Mouse (Mus musculus) neural tube, embryonic 14.5 days (tissue): ENCODE measurements at regions not wholly inside any gene's neighbourhood (a gene's known extent, or its start where the extent isn't known, plus 50 kb on each side); places are given as distances from the start of the nearest gene placed in this dataset.

Experiments
- ATAC-seq: fragments of 200-750 bp; cut with Nextera tagmentation; 2 replicates; pipeline ENCODE4 v1.8.0; 2017; ENCODE audit warnings: low read depth, mild to moderate bottlenecking, moderate TSS enrichment, moderate library complexity
- H3K27ac ChIP-seq: fragments of 300-500 bp; sonication (generic); 2 replicates; pipeline ENCODE4 v1.5.1; 2014; ENCODE audit warnings: low read depth, mild to moderate bottlenecking, control low read depth, low read length, moderate library complexity, mixed read lengths
- H3K27me3 ChIP-seq: fragments of 300-500 bp; sonication (generic); 2 replicates; pipeline ENCODE4 v1.6.1; 2014; ENCODE audit warnings: low read length; ENCODE audit not compliant: control insufficient read depth, insufficient read depth
- H3K36me3 ChIP-seq: fragments of 300-500 bp; sonication (generic); 2 replicates; pipeline ENCODE4 v1.6.1; 2014; ENCODE audit warnings: low read length, mixed read lengths; ENCODE audit not compliant: control insufficient read depth, insufficient read depth
- H3K4me1 ChIP-seq: fragments of 300-500 bp; sonication (generic); 2 replicates; pipeline ENCODE4 v1.6.1; 2014; ENCODE audit warnings: low read length; ENCODE audit not compliant: control insufficient read depth, insufficient read depth
- H3K4me2 ChIP-seq: fragments of 300-500 bp; sonication (generic); 2 replicates; pipeline ENCODE4 v1.6.1; 2014; ENCODE audit warnings: mild to moderate bottlenecking, low read depth, low read length, control low read depth
- H3K4me3 ChIP-seq: fragments of 300-500 bp; sonication (generic); 2 replicates; pipeline ENCODE4 v1.5.1; 2014; ENCODE audit warnings: low read depth, low read length, control low read depth, mixed read lengths
- H3K9ac ChIP-seq: fragments of 300-500 bp; sonication (generic); replicated peaks from 2 replicates; pipeline ENCODE4 v1.6.1; 2014; ENCODE audit warnings: low read depth, mild to moderate bottlenecking, control low read depth, low read length, mixed read lengths
- H3K9me3 ChIP-seq: fragments of 300-500 bp; sonication (generic); 2 replicates; pipeline ENCODE4 v1.6.1; 2016; ENCODE audit warnings: low read length; ENCODE audit not compliant: control insufficient read depth
- WGBS: fragments of 180-500 bp; shearing (Covaris S2); extraction: QIAGEN DNeasy Blood & Tissue Kit; methylation state at CpG from one replicate; pipeline ENCODE4 v1.1.7; 2014; 5-methylcytosine and 5-hydroxymethylcytosine counted together

DNA sequence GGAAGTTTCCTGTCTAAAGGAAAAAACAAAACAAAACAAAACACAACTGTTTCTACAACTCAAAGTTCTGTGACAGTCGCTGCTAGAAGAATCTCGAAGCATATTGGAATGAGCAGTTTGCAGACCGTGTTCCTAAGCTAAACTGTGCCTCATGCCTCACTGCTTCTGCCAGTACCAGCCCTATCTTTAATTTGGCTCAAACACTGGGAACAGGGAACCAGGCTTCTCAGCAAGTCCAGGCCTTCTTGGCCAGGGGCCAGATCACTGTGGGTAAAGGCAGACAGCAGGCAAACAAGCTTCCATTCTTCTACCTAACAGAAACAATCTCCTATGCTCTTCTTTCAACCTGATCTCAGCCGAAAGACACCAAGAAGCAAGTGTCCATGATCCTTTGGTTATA, 56.5 kb downstream of the Tmsb4x start:
- Histone ChIP-seq H3K36me3 (no peaks in the 10 kb centered on the region), H3K4me3 (no peak overlapping the region), H3K27ac (no peak overlapping the region), H3K4me1 (no peaks in the 10 kb centered on the region), H3K9me3 (no peaks in the 10 kb centered on the region), H3K9ac (no peak overlapping the region), H3K27me3 (no peaks in the 10 kb centered on the region), H3K4me2 (no peak overlapping the region)
- WGBS, result 67% methylated on average over 4 of the region's 4 CpGs
- ATAC-seq, result no peak

DNA sequence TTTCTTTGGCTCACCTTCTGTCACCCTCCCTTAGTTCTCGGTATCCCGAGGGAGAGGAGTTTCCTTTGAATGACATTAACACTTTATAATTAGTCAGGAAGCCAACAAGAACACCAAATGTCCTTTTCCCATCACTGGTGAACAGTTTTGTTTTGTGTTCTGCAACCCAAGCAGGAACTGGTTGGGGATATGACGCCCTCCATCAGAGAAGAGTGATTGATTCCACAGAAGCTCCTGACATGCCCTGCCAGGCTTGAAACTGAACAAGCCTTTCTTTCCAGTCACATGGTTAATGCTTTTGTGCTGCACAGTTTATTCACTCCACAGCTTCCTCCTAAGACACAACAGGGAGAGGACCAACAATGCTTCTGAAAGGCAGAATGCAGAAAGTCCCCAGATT, 57.8 kb downstream of the Tmsb4x start:
- 46% methylated on average over 3 of the region's 3 CpGs for WGBS
- H3K36me3 ChIP-seq, result no peaks in the 10 kb centered on the region
- H3K27ac ChIP-seq, result no peak overlapping the region
- no peaks in the 10 kb centered on the region for H3K9me3 ChIP-seq
- ATAC-seq, result no peak
- H3K4me1 ChIP-seq, result no peaks in the 10 kb centered on the region
- no peak overlapping the region for H3K4me3 ChIP-seq
- no peaks in the 10 kb centered on the region for H3K27me3 ChIP-seq
- H3K9ac ChIP-seq, result no peak overlapping the region
- no peak overlapping the region for H3K4me2 ChIP-seq

- Histone ChIP-seq H3K27me3 (no peaks in the 10 kb centered on the region), H3K36me3 (no peaks in the 10 kb centered on the region), H3K27ac (no peak overlapping the region), H3K4me2 (no peak overlapping the region), H3K9me3 (no peaks in the 10 kb centered on the region), H3K9ac (no peak overlapping the region), H3K4me1 (no peaks in the 10 kb centered on the region), H3K4me3 (no peak overlapping the region)
- WGBS, result 90% methylated on average over 4 of the region's 4 CpGs
- no peak for ATAC-seq
These were observed 59.7 kb downstream of the Tmsb4x start for GRCm38 (mm10) chrX:167149400-167149799.

DNA sequence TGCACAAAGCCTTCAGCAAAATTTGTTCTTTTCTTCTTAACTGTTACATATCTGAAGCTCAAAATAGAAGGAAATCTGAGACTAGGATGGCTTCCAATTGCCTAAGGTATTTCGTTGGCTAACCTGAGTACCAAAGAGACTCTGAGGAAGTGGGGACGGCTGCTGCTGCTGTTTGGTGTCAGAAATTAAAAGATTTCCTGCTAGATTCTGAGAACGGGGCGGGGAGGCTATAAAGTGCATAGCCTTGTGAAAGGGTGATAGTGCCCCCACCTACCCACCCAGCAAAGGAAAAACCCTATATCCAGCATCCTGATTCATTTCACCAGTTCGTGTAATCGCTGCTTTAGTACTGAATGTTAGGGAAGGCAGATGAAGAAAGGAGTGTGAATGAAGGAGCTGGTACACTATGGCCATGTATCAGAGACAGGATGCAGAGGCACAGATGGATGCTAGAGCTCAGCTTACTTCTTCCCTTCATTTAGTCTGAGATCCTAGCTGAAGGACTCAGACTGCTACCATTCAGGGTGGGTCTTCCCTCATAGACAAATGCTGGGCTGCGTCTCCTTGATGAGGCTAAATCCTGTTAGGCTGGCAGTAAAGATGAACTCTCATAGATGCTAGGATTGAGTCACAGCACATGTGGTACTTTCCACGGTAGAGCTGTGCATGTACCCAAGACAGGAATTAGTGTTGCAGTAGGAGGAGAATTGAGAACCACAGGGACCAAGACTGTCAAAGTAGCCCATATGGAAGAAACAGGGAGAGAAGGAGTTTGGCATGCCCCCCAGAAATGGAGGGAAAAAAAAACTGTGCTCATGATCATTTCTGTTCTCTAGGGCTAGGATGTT, 62.4 kb downstream of the Tmsb4x start:
- Histone ChIP-seq H3K27ac (no peak overlapping the region), H3K9ac (no peak overlapping the region), H3K27me3 (no peaks in the 10 kb centered on the region), H3K36me3 (no peaks in the 10 kb centered on the region), H3K4me3 (no peak overlapping the region), H3K4me2 (no peak overlapping the region), H3K4me1 (no peaks in the 10 kb centered on the region), H3K9me3 (no peaks in the 10 kb centered on the region)
- ATAC-seq, result no peak
- WGBS, result 79% methylated on average over 8 of the region's 8 CpGs

GRCm38 (mm10) chrX:167145508-167146182, 63.5 kb downstream of the Tmsb4x start:
- H3K9me3 ChIP-seq, result no peaks in the 10 kb centered on the region
- H3K27me3 ChIP-seq, result no peaks in the 10 kb centered on the region
- H3K36me3 ChIP-seq, result no peaks in the 10 kb centered on the region
- H3K9ac ChIP-seq, result no peak overlapping the region
- no peak overlapping the region for H3K4me2 ChIP-seq
- no peak overlapping the region for H3K4me3 ChIP-seq
- no peaks in the 10 kb centered on the region for H3K4me1 ChIP-seq
- 84% methylated on average over 11 of the region's 11 CpGs for WGBS
- H3K27ac ChIP-seq, result no peak overlapping the region
- ATAC-seq, result no peak

DNA sequence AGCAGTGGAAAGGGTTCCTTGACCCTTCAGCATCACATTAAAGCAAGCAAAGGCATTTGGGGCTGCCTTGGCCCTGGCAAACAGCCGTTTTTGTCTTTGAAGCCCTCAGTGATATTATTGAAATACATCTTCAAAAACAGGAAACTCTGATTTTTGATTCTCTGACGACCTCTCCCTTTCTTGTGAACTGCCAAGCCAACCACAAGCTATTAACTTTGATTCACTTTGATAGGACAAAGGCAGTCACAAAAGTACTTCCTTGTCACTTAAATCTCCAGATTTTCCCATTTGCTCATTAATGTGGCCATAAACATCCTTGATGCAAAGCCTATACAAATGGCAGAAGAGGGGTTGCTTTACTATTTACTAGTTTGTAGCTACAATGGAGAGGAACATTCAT, 70.0 kb downstream of the Tmsb4x start:
- Histone ChIP-seq H3K4me1 (no peaks in the 10 kb centered on the region), H3K9ac (no peak overlapping the region), H3K4me3 (no peak overlapping the region), H3K4me2 (no peak overlapping the region), H3K27me3 (no peaks in the 10 kb centered on the region), H3K36me3 (no peaks in the 10 kb centered on the region), H3K9me3 (no peaks in the 10 kb centered on the region), H3K27ac (no peak overlapping the region)
- ATAC-seq, result no peak
- 81% methylated on average over 2 of the region's 2 CpGs for WGBS

- Histone ChIP-seq H3K4me2 (no peak overlapping the region), H3K4me3 (no peak overlapping the region), H3K9ac (no peak overlapping the region), H3K27ac (no peak overlapping the region), H3K4me1 (no peaks in the 10 kb centered on the region), H3K9me3 (no peaks in the 10 kb centered on the region), H3K36me3 (no peaks in the 10 kb centered on the region), H3K27me3 (no peaks in the 10 kb centered on the region)
- WGBS, result 90% methylated on average over 3 of the region's 3 CpGs
- ATAC-seq, result no peak
These were observed 74.9 kb downstream of the Tmsb4x start for GRCm38 (mm10) chrX:167134250-167134649.

DNA sequence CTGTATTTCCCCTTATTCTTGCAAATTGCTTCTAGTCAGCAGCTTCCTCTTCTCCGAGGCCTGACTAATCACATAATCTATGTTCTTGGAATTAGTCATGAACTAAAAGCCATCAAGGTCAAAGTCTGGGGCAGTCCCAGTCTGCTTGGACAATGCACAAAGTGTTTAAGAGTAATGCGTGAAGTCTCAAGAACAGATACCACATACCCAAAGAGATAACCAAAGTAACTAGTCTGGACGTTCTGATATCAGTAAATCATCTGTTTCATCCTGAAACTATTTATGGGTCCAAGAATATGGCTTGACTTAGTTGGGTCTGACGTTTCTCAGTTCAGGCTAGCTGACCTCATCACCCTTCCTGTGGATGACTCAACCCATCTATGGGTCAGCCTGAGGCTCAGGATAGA, 76.1 kb downstream of the Tmsb4x start:
- Histone ChIP-seq H3K27ac (no peak overlapping the region), H3K9me3 (no peaks in the 10 kb centered on the region), H3K4me2 (no peak overlapping the region), H3K9ac (no peak overlapping the region), H3K4me3 (no peak overlapping the region), H3K4me1 (no peaks in the 10 kb centered on the region), H3K27me3 (no peaks in the 10 kb centered on the region), H3K36me3 (no peaks in the 10 kb centered on the region)
- ATAC-seq, result no peak
- WGBS, result 69% methylated on average over 4 of the region's 4 CpGs

DNA sequence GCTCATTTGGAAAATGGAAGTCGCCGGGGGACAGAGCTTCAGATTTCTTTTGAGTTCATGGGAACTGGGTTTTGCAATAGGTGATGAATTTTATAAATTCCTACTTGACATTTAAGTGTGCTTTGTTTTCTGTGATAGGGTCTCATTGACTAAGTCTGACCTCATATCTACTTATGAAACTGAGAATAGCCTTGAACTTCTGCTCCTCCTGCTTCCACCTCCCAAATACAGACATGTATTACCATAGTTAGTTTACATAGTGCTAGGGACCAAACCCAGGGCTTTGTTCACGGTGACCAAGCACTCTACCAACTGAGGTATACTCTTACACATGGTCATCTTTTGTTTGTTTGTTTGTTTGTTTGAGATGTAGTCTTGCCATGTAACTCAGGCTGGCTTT, 77.8 kb downstream of the Tmsb4x start:
- Histone ChIP-seq H3K27me3 (no peaks in the 10 kb centered on the region), H3K4me1 (no peaks in the 10 kb centered on the region), H3K9me3 (no peaks in the 10 kb centered on the region), H3K4me3 (no peak overlapping the region), H3K27ac (no peak overlapping the region), H3K9ac (no peak overlapping the region), H3K36me3 (no peaks in the 10 kb centered on the region), H3K4me2 (no peak overlapping the region)
- ATAC-seq, result no peak
- WGBS, result 88% methylated on average over 3 of the region's 3 CpGs
